Mouse (Mus musculus) lung, postnatal 36 days (tissue): ENCODE measurements around the gene Endov.

ENCODE experiments used
- DNase-seq: peaks from one replicate; pipeline ENCODE4 v3.0.0; 2022; ENCODE audit warnings: mixed read lengths

The Endov gene

DNA sequence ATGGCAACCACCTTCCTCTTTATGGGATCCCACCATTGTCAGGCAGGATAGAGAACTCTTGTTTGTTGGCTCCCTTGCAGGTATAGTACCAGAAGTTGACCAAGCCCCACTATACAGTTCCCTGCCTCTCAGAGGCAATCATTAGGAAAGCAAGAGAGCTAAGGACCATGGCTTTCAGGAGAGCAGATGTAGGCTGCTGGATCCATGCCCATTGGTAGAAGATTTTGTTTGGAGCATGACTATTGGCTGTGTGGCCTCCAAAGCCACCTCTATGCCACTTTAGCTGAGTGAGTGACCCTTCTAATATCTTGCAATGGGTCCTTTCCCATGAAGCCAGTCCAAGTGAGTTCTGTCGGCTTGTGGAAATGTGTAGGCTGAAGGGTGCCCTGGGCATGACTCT lies 28.2 kb downstream of the Endov start:
- DNase-seq, result no peak

GRCm38 (mm10) chr11:119520005-119520712 lies 29.0 kb downstream of the Endov start:
- peak; percentile 50 for DNase-seq

DNA sequence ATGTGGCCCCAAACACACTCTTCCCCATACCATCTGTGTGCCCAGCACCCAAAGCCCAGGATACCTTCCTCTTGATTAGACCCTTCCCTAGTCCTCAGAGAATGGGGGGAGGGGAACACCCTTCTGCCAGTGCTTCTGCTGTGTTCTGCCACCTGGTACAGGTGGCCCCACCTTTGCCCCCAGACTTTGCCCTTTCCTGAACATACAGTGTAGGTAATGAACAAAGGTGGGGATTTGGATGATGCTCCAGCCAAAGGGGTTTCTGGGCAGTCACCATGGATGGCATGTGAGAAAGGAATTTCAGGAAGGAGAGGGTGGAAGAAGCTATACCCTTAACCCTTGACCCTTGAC lies 29.5 kb downstream of the Endov start:
- no peak for DNase-seq

- peak; percentile 83 for DNase-seq
Observed at GRCm38 (mm10) chr11:119521920-119522710, 31.0 kb downstream of the Endov start.

GRCm38 (mm10) chr11:119522779-119523178 lies 31.6 kb downstream of the Endov start:
- peak; percentile 84 for DNase-seq

DNA sequence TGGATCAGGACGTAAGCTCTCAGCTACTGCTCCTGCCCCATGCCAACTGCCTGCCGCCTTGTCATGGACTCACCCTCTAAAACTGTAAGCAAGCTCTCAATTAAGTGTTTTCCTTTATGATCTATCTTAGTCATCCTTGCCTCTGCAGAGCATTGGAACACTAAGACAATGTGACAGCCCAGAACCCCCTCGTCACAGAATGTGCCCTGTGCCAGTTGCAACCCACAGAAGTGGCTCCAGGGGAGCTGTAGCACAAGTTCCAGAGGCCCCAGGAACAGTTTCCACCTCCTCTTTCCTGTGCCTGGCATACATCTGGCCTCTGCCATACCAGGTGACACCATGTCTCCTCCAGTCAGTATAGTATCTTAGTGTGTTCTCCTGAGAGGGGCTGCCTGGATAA lies 32.2 kb downstream of the Endov start:
- no peak for DNase-seq

DNA sequence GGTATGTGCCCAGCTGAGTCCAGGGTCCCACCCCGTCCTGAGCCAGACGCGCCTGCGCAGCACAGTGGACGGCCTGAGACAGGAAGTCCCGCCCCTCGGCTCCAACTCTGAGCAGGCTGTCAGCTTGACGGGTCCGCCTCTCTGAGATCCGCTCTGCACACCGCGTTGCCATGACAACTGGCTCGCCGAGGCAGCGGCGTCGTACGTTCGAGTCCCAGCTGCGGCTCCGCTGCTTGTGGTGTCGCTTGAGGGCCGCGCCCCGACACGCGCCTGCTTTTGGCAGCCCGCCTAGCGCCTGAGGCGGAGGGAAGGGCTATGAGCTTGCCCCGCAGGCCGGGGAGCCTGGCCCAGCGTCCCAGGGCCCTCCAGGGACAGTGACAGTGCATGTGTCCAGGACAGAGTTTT lies 33.4 kb downstream of the Endov start:
- peak; percentile 93 for DNase-seq

DNA sequence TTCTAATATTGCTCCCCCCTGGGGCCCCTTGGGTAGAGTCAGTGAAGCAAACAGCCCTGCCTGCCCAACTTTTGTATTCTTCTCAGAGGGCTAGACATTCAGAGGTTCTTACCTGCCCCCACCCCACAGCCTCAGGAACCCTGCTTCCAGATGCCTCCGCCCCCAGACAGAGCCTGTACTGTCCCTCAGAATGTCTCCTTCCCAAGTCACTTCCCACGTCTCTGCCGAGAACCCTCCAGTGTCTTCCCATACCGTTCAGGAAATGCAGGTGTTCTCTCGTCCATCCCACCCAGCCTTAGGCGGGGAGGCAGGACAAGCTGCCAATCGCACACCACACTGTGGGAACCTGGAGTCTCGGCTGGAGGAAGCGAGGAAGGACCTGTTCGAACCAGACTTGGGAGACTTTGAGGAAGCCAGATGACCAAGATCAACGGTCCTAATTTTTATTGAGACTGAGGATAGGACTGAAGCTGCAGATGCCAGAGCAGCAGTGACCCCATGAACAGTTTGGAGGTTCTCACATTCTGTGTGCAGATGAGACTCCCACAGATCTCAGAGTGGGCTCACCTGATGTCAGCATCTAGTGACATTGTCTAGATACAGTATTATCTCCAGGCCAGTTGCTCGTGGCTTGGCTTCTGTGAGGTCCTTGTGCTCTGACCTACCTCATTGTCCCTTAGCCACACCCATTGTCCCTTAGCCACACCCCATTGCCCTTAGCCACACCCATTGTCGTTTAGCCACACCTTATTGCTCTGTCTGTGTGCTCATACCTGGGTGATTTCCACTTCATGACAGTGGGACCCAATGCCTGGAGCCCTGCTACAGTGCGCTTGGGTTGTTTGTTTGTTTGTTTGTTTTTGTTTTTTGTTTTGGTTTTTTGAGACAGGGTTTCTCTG lies 35.2 kb downstream of the Endov start:
- no peak for DNase-seq

- DNase-seq, result no peak
Observed at GRCm38 (mm10) chr11:119528930-119529329, 37.8 kb downstream of the Endov start.

DNA sequence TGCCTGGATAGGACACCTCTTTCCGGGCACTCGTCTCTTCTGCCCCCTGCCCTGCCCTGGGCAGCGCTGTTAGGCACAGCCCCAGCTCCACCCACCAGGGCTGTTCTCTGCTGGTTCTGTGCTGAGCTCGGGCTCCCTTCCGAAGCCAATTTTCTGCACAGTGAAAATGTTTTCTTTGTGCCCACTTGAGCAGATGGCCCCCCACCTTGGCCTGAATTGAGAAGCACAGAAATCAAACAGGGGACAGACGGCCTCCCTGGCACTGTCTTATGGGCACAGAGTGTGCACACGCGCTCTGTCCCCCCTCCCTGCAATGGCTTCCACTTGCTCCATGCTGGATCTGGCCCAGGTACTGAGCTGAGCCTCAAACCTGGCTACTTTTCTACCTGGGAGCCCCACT lies 41.3 kb downstream of the Endov start:
- DNase-seq, result no peak

DNA sequence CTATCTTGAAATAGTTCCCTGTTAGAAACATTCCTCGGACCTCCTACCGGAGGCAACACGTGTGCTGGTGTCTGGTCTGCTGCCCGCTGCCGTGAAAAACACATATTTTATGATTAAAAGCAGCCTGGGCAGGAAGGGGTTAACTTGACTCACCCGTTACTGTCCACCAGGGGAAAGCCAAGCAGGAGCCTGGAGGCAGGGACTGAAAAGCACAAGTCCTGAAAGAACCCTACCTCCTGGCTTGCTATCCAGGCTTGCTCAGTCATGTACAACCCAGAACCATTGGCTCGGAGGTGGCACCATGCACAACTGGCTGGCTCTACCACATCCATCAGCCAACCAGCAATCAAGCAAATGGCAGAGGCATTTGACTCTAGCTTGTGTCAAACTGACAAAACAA lies 42.6 kb downstream of the Endov start:
- no peak for DNase-seq

- DNase-seq, result no peak
Observed at GRCm38 (mm10) chr11:119539944-119540343, 48.8 kb downstream of the Endov start.

DNA sequence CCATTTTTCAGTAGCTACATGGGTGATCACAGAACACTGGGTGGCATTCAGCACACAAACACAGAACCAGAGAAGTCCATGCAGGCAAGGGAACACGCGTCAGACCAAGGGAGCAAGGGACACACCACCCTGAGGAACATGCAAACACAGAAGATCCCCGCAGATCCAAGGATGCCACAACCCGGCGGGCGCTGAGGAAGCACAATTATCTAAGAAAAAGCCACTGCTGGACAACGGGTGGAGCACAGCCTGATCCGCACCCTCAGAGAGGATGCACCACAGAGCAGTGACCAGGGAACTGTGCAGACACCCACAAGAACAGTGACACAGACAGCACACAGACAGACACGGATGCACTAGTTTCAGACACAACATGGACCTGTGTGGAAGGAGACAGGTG lies 49.4 kb downstream of the Endov start:
- no peak for DNase-seq

GRCm38 (mm10) chr11:119541082-119541481 lies 49.9 kb downstream of the Endov start:
- no peak for DNase-seq

DNA sequence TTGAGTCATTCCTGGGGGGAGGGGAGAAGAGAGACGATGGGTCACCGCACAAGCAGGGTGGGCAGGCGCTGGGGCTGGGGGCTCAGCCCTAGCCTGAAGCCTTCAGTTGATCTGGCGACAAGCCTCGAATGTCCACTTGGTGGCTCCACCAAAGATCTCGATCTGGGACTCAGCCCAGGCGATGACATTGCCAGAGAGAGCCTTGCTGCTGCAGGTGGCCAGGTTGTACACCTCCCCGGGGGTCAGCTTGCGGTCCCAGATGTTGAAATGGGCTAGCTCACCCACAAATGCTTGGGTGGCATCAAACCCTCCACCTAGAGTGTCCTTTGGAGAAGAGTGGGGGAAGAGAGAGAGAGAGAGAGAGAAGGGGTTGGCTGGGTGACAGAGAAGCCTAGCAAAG lies 51.2 kb downstream of the Endov start:
- DNase-seq, result no peak

DNA sequence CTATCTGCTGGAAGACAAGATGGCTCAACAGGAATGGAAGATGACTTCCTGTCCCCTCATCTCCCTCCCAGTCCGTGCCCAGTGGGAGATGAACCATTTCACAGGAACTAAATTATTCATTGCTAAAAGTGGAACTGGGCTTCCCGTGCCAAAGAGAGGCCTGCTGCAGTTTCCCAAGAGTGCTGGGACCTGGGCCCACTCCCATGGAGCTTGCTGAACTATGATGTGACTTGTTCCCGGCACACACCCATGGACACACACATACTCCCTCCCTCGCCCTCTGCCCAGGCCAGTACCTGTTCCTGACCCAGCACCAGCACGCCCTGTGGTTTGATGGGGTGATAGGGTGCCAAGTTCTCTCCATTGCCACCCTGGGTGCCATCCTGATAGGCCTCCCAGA lies 51.7 kb downstream of the Endov start:
- no peak for DNase-seq

DNA sequence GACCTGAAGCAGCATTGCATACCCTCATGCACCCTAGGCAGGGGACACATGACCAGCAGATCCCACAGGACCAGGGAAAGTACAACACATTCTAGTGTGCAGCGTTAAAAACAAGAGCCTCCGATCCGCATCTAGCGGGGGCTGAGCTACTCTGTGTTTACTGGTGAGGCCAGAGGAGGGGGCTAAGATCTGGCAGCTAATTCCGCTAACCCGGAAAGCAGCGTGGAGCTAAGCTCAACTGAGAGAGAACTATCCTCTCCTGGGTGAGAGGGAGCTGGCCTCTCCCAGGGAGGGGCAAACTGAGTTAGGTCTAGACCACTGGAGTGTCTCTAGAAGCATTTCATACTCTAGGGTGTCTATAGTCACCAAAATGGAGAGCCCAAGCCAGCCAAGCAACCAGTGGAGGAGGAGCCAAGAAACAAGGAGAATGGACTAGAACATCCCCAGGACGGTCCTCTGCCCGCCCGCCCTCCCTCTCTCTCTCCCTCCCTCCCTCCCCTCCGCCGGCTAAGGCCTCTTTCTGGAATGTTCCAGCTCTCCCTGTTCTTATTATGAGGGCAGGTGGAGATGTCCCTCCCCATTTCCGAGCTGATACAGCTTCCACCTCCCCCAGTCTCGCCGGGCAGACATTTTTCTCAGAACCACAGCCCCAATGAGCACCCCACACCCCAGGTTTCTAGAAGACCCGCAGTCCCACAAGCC lies 52.8 kb downstream of the Endov start:
- DNase-seq, result no peak

DNA sequence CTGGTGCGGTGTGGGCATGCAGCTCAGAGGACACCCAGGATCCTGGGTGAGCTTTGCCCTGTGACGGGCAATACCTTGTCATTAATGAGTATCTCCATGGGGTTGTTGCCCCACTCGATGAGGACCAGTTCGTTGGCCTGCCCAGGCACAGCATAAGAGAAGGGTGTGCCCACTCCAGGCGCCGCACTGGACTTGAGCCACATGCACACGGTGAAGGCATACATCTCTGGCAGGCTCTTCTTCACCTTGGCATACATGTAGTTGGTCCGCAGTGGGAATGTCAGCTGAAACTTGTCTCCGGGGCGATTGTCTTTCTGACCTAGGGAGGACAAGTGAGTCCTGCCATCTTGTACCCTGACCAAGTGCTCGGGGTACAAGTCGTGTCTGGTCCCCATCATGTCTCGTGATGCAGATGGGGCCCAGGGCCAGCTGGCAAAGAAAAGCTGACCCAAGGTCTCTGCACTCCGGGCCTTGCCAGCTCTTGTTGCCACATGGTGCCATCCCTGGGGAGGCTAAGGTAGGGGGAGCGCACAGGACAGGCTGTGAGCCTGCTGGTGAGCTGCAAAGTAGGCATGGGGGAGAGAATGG lies 53.5 kb downstream of the Endov start:
- DNase-seq, result no peak

GRCm38 (mm10) chr11:119545281-119545680 lies 54.1 kb downstream of the Endov start:
- DNase-seq, result no peak

- DNase-seq, result no peak
Observed at GRCm38 (mm10) chr11:119545741-119546495, 54.8 kb downstream of the Endov start.

GRCm38 (mm10) chr11:119546496-119547182 lies 55.5 kb downstream of the Endov start:
- DNase-seq, result no peak
